Mouse (Mus musculus): ENCODE data around the gene Arhgap31. TPM values are rescaled to one million over a fixed set of nuclear protein-coding genes. Genes with fewer than 3 reads are reported as not detected.

Gene Arhgap31
- total and polyA plus RNA-seq, 2 experiments from 2014 or later = 15.7 to 60.6 TPM

DNA sequence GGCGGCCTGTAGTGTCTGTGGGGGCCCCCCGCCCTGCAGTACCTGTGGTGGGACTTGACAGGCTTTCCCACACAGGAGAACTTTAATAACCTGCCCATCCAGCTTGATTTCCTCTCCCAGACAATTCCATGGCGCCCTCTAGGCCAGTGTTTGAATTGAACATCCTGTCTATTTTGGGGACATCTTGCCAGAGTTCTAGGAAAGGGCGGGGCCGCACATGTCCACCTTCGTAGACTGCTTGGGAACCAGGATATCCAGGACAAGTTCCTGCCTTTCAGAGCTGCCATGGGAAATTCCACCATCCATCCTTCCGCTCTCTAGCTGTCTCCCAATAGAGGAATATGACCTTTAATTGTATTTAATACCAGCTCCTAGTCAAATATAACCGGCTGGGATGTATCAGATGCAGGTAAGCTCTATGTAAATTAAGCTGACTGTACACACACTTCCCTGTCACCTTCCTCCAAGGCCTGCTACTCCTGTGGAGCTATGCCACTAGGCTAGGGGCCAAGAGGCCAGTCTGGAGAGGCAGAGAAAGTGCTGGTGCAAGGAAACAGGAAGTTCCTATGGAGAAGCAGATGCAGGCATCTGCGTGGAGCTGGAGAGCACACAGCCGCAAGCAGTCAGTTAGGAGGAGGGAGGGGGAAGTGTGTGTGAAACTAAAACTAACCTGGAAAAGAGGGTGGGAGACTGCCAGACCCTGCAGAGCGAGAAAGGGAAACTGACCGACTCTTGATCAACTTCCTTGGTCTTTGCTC is 45.2 kb upstream of the Arhgap31 start:
- TF ChIP-seq EP300 (IDR thresholded peaks at IDR 0.05; ENCODE audit: low read depth) (no peak), CTCF (IDR thresholded peaks at IDR 0.05; ENCODE audit: low read depth) (no peak)
- 63% methylated on average over 12 of the region's 12 CpGs for WGBS
- H3K4me3 ChIP-seq (ENCODE audit: low read depth, low read length) = no peak overlapping the region
- peaks cover 15% of the 10 kb centered on the region; the same call in 1 of the 2 replicates for H3K4me1 ChIP-seq (ENCODE audit: control insufficient read depth, insufficient read depth)
- H3K9ac ChIP-seq (replicated peaks; ENCODE audit: low read depth, low read length) = no peak overlapping the region
- H3K9me3 ChIP-seq (replicated peaks; ENCODE audit: control insufficient read depth, low read length) = no peaks in the 10 kb centered on the region
- DNase-seq (ENCODE audit: low spot score) = no peak
- peaks cover 18% of the 10 kb centered on the region; the same call in 1 of the 2 replicates for H3K36me3 ChIP-seq (replicated peaks; ENCODE audit: control insufficient read depth, insufficient read depth, low read length)
- peak; percentile 56 for ATAC-seq (ENCODE audit: insufficient read depth, low read depth)
- H3K27me3 ChIP-seq (ENCODE audit: control insufficient read depth, insufficient read depth, low read length) = no peaks in the 10 kb centered on the region
- no peak overlapping the region for H3K4me2 ChIP-seq (ENCODE audit: low read depth, low read length)
- peak overlapping the region; percentile 57 for H3K27ac ChIP-seq (ENCODE audit: low read depth)

DNA sequence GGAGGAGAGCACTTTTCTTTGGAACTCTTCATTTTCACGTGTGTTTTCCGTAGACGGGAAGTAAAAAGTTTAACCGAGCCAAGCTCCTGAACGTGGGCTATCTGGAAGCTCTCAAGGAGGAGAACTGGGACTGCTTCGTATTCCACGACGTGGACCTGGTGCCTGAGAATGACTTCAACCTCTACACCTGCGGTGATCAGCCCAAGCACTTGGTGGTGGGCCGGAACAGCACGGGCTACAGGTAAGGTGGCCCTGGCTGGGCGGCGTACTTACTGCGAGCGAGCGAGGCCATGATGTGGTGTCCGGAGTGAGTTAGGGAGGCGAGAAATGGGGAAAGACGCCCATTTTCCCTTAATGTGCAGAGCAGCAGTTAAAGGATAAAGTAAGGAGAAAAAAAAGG is 44.6 kb upstream of the Arhgap31 start:
- no peaks in the 10 kb centered on the region for H3K27me3 ChIP-seq (ENCODE audit: control insufficient read depth, insufficient read depth, low read length)
- peaks cover 15% of the 10 kb centered on the region; the same call in 1 of the 2 replicates for H3K4me1 ChIP-seq (ENCODE audit: control insufficient read depth, insufficient read depth)
- no peak overlapping the region for H3K4me3 ChIP-seq (ENCODE audit: low read depth, low read length)
- TF ChIP-seq CTCF (IDR thresholded peaks at IDR 0.05; ENCODE audit: low read depth) (no peak), EP300 (IDR thresholded peaks at IDR 0.05; ENCODE audit: low read depth) (no peak)
- H3K4me2 ChIP-seq (ENCODE audit: low read depth, low read length) = no peak overlapping the region
- H3K9me3 ChIP-seq (replicated peaks; ENCODE audit: control insufficient read depth, low read length) = no peaks in the 10 kb centered on the region
- peaks cover 18% of the 10 kb centered on the region; the same call in 1 of the 2 replicates for H3K36me3 ChIP-seq (replicated peaks; ENCODE audit: control insufficient read depth, insufficient read depth, low read length)
- WGBS = 92% methylated on average over 19 of the region's 19 CpGs
- H3K9ac ChIP-seq (replicated peaks; ENCODE audit: low read depth, low read length) = no peak overlapping the region
- ATAC-seq (ENCODE audit: insufficient read depth, low read depth) (no peak), DNase-seq (ENCODE audit: low spot score) (no peak)
- H3K27ac ChIP-seq (ENCODE audit: low read depth) = peak overlapping the region; percentile 48

DNA sequence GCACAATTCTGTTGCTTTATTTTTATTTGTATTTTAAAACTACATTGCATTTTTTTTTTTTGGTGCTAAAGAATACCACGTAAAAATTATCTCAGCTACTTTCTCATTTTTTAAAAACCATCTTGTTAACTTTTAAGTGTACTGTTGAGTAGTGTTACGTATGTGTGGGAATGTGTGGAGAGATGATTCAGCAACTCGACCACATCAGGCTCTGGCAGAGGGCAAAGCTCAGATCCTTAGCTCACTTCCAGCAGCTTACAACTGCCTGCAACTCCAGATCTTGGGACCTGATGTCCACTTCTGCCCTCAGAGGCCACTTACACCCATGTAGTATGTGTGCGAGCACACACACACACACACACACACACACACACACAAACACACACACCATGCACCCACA is 43.5 kb upstream of the Arhgap31 start:
- H3K4me2 ChIP-seq (ENCODE audit: low read depth, low read length) = no peak overlapping the region
- TF ChIP-seq EP300 (IDR thresholded peaks at IDR 0.05; ENCODE audit: low read depth) (no peak), CTCF (IDR thresholded peaks at IDR 0.05; ENCODE audit: low read depth) (no peak)
- H3K9ac ChIP-seq (replicated peaks; ENCODE audit: low read depth, low read length) = no peak overlapping the region
- no peaks in the 10 kb centered on the region for H3K9me3 ChIP-seq (replicated peaks; ENCODE audit: control insufficient read depth, low read length)
- ATAC-seq (ENCODE audit: insufficient read depth, low read depth) (no peak), DNase-seq (ENCODE audit: low spot score) (no peak)
- no peaks in the 10 kb centered on the region for H3K27me3 ChIP-seq (ENCODE audit: control insufficient read depth, insufficient read depth, low read length)
- 54% methylated on average over 4 of the region's 4 CpGs for WGBS
- peak overlapping the region; percentile 30; the same call in 1 of the 2 replicates for H3K27ac ChIP-seq (ENCODE audit: low read depth)
- no peak overlapping the region for H3K4me3 ChIP-seq (ENCODE audit: low read depth, low read length)
- 0 out of 2 replicates have a peak, but pooled peaks cover 11% of the 10 kb centered on the region for H3K4me1 ChIP-seq (ENCODE audit: control insufficient read depth, insufficient read depth)
- H3K36me3 ChIP-seq (replicated peaks; ENCODE audit: control insufficient read depth, insufficient read depth, low read length) = peaks cover 18% of the 10 kb centered on the region; the same call in 1 of the 2 replicates

DNA sequence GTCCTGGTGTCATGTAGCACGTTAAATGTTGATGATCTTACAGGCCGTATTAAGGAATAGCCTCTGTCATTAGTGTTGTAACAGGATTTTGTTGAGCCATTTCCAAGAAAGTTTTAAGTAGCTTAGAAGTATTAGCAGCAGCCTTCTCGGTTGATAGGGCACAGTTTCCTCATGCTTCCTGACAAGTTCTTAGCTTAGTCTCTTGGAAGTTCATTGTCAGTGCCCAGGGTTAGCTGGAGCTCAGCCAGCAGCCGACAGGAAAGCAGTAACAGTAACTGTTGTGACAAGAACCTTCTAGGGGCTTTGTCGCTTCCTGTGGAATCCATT is 43.1 kb upstream of the Arhgap31 start:
- no peak overlapping the region for H3K4me2 ChIP-seq (ENCODE audit: low read depth, low read length)
- ATAC-seq (ENCODE audit: insufficient read depth, low read depth) (no peak), DNase-seq (ENCODE audit: low spot score) (peak; percentile 15)
- no peak overlapping the region for H3K4me3 ChIP-seq (ENCODE audit: low read depth, low read length)
- 0 out of 2 replicates have a peak, but pooled peaks cover 8% of the 10 kb centered on the region for H3K4me1 ChIP-seq (ENCODE audit: control insufficient read depth, insufficient read depth)
- TF ChIP-seq EP300 (IDR thresholded peaks at IDR 0.05; ENCODE audit: low read depth) (no peak), CTCF (IDR thresholded peaks at IDR 0.05; ENCODE audit: low read depth) (no peak)
- no peak overlapping the region for H3K9ac ChIP-seq (replicated peaks; ENCODE audit: low read depth, low read length)
- peaks cover 18% of the 10 kb centered on the region; the same call in 1 of the 2 replicates for H3K36me3 ChIP-seq (replicated peaks; ENCODE audit: control insufficient read depth, insufficient read depth, low read length)
- no peaks in the 10 kb centered on the region for H3K9me3 ChIP-seq (replicated peaks; ENCODE audit: control insufficient read depth, low read length)
- 21% methylated on average over 5 of the region's 5 CpGs for WGBS
- peak overlapping the region; percentile 30 for H3K27ac ChIP-seq (ENCODE audit: low read depth)
- H3K27me3 ChIP-seq (ENCODE audit: control insufficient read depth, insufficient read depth, low read length) = no peaks in the 10 kb centered on the region

DNA sequence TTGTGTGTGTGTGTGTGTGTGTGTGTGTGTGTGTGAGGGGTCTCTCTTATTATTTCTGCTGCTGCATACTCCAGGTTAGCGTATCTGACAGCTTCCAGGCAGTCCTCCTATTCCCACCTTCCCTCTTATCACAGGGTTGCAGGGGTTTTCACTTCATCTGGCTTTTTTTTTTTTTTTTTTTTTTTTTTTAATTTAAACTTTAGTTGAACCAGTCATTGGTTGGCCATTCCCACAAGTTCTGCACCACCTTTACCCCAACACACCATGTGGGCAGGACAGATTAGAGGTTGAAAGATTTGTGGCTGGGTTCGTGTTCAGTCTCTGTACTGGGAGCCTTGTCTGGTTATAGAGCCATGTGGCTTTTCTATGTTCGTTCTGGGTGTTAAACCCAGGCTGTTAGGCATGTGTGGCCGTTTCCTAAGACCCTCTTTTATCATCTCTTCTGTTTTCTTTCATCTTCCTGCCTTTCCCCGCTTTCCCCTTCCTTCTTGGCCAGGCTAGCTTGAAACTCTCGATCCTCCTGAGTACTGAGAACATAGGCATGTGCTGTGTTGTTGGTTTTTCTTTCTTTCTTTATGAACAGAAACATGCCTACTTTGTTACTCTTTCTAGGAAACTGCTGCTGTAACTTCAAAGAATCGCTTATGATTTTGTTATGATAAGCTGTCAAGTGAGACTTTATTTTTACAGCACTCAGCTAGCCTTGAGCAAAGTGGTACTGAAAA is 42.5 kb upstream of the Arhgap31 start:
- H3K4me2 ChIP-seq (ENCODE audit: low read depth, low read length) = no peak overlapping the region
- WGBS = 54% methylated on average over 7 of the region's 7 CpGs
- no peak for DNase-seq (ENCODE audit: low spot score)
- peak overlapping the region; percentile 30 for H3K27ac ChIP-seq (ENCODE audit: low read depth)
- no peak for TF ChIP-seq EP300 (IDR thresholded peaks at IDR 0.05; ENCODE audit: low read depth)
- TF ChIP-seq CTCF (IDR thresholded peaks at IDR 0.05; ENCODE audit: low read depth) = no peak
- H3K9me3 ChIP-seq (replicated peaks; ENCODE audit: control insufficient read depth, low read length) = no peaks in the 10 kb centered on the region
- H3K4me3 ChIP-seq (ENCODE audit: low read depth, low read length) = no peak overlapping the region
- H3K4me1 ChIP-seq (ENCODE audit: control insufficient read depth, insufficient read depth) = 0 out of 2 replicates have a peak, but pooled peaks cover 8% of the 10 kb centered on the region
- H3K36me3 ChIP-seq (replicated peaks; ENCODE audit: control insufficient read depth, insufficient read depth, low read length) = peaks cover 16% of the 10 kb centered on the region; the same call in 1 of the 2 replicates
- no peak overlapping the region for H3K9ac ChIP-seq (replicated peaks; ENCODE audit: low read depth, low read length)
- no peaks in the 10 kb centered on the region for H3K27me3 ChIP-seq (ENCODE audit: control insufficient read depth, insufficient read depth, low read length)
- ATAC-seq (ENCODE audit: insufficient read depth, low read depth) = no peak

All from heart, postnatal 0 days (tissue).